Mouse (Mus musculus) hindbrain, embryonic 12.5 days (tissue): ENCODE data around the gene Ggcx. TPM values are rescaled to one million over a fixed set of nuclear protein-coding genes. Genes with fewer than 3 reads are reported as not detected.
"Not testable (repeated sequence)": the region's sequence is repeated elsewhere in the genome, so short reads cannot be mapped to it uniquely, and the experiment has no call there.

Source experiments
- ATAC-seq: fragments of 200-750 bp; cut with Nextera tagmentation; 2 replicates; pipeline ENCODE4 v1.8.0; 2017; ENCODE audit warnings: moderate TSS enrichment; ENCODE audit not compliant: low FRiP score
- H3K27ac ChIP-seq: fragments of 300-500 bp; sonication (generic); 2 replicates; pipeline ENCODE4 v1.5.1; 2016; ENCODE audit warnings: mild to moderate bottlenecking
- H3K27me3 ChIP-seq: fragments of 300-500 bp; sonication (generic); 2 replicates; pipeline ENCODE4 v1.6.1; 2016; ENCODE audit warnings: mild to moderate bottlenecking
- H3K36me3 ChIP-seq: fragments of 300-500 bp; sonication (generic); 2 replicates; pipeline ENCODE4 v1.6.1; 2016; ENCODE audit warnings: mild to moderate bottlenecking
- H3K4me1 ChIP-seq: fragments of 300-500 bp; sonication (generic); 2 replicates; pipeline ENCODE4 v1.6.1; 2016
- H3K4me2 ChIP-seq: fragments of 300-500 bp; sonication (generic); replicated peaks from 2 replicates; pipeline ENCODE4 v1.6.1; 2016; ENCODE audit warnings: mild to moderate bottlenecking
- H3K4me3 ChIP-seq: fragments of 300-500 bp; sonication (generic); 2 replicates; pipeline ENCODE4 v1.5.1; 2016; ENCODE audit warnings: mild to moderate bottlenecking
- H3K9ac ChIP-seq: fragments of 300-500 bp; sonication (generic); 2 replicates; pipeline ENCODE4 v1.6.1; 2016; ENCODE audit warnings: mild to moderate bottlenecking, moderate library complexity
- H3K9me3 ChIP-seq: fragments of 300-500 bp; sonication (generic); replicated peaks from 2 replicates; pipeline ENCODE4 v1.6.1; 2016; ENCODE audit warnings: mild to moderate bottlenecking
- WGBS: fragments of 180-500 bp; shearing (Covaris S2); methylation state at CpG from one replicate; pipeline ENCODE4 v1.1.7; 2016; 5-methylcytosine and 5-hydroxymethylcytosine counted together
- polyA plus RNA-seq: library from polyadenylated mRNA; unstranded; fragments of >200 nt; fragmentation: Nextera tagmentation; extraction: Ambion mirVana; gene quantifications from 2 replicates; pipeline ENCODE4 v1.2.1, GENCODE M21; 2016

Gene Ggcx
- polyA plus RNA-seq, 1 experiment from 2014 or later = 24.9 TPM

DNA sequence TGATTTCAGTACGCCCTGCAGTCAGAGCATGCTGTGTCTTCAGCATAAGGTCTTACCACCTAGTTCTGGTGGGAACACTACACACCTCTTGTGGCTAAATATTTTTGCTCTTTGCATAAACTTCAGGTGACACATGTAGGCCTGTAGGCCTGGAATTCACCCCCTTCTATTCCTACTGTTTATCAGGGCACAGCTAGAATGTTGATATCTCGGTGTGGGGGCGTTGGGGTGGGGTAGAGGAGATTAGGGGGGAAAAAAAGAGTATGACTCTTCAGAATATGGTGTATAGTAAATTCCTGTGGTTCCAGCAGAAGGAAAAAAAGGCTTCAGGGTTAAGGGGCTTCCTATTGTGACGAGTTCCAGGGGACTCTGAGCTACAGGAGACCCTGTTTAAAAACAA lies 42.5 kb downstream of the Ggcx start:
- Histone ChIP-seq H3K4me3 (no peak overlapping the region), H3K36me3 (no peaks in the 10 kb centered on the region), H3K4me1 (peaks cover 6% of the 10 kb centered on the region; the same call in 1 of the 2 replicates), H3K27ac (no peak overlapping the region), H3K9ac (no peak overlapping the region), H3K27me3 (no peaks in the 10 kb centered on the region), H3K4me2 (no peak overlapping the region), H3K9me3 (no peaks in the 10 kb centered on the region)
- no peak for ATAC-seq
- WGBS = 78% methylated on average over 4 of the region's 4 CpGs

DNA sequence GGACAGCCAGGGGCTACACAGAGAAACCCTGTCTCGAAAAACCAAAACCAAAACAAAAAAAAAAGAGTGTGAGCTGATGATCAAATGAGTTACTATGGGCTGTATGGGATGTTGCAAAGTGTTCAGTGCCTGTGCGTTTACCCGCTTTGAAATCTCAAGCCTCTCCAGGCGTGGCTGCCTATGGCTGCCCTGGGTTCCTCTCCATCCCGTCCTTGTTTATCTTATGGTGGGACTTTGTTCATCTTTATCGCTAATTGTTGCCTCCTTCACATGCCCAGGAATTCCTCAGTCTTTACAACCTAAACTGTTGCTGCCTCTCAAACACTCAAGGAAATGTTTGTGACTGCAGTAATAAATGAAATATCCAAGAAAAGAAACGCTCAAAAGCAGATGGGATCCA lies 44.3 kb downstream of the Ggcx start:
- H3K4me2 ChIP-seq = no peak overlapping the region
- H3K9me3 ChIP-seq = no peaks in the 10 kb centered on the region
- no peak overlapping the region for H3K27ac ChIP-seq
- 86% methylated on average over 7 of the region's 7 CpGs for WGBS
- no peaks in the 10 kb centered on the region for H3K36me3 ChIP-seq
- peaks cover 6% of the 10 kb centered on the region; the same call in 1 of the 2 replicates for H3K4me1 ChIP-seq
- no peak overlapping the region for H3K4me3 ChIP-seq
- no peak overlapping the region for H3K9ac ChIP-seq
- no peaks in the 10 kb centered on the region for H3K27me3 ChIP-seq
- ATAC-seq = no peak

DNA sequence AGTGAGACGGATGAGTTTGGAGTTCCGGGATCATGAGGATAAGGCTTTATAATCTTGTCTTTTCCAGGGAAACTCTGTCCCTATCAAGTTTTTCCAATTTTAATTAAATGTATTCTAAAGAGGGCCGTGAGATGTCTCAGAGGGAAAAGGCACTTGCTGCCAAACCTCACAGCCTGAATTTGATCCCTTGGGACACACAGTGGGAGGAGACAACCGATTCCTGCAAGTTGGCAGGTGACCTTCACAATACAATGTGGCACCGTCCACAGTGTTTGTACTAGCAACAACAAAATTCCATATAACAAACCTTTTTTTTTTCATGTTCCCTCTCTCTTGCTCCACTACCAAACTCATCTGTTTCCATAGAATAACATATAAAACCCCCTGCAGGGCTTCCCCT lies 44.8 kb downstream of the Ggcx start:
- H3K27ac ChIP-seq = no peak overlapping the region
- H3K4me2 ChIP-seq = no peak overlapping the region
- no peak for ATAC-seq
- no peaks in the 10 kb centered on the region for H3K36me3 ChIP-seq
- WGBS = 69% methylated on average over 5 of the region's 5 CpGs
- no peaks in the 10 kb centered on the region for H3K9me3 ChIP-seq
- no peaks in the 10 kb centered on the region for H3K27me3 ChIP-seq
- H3K9ac ChIP-seq = no peak overlapping the region
- H3K4me3 ChIP-seq = no peak overlapping the region
- peaks cover 6% of the 10 kb centered on the region; the same call in 1 of the 2 replicates for H3K4me1 ChIP-seq

DNA sequence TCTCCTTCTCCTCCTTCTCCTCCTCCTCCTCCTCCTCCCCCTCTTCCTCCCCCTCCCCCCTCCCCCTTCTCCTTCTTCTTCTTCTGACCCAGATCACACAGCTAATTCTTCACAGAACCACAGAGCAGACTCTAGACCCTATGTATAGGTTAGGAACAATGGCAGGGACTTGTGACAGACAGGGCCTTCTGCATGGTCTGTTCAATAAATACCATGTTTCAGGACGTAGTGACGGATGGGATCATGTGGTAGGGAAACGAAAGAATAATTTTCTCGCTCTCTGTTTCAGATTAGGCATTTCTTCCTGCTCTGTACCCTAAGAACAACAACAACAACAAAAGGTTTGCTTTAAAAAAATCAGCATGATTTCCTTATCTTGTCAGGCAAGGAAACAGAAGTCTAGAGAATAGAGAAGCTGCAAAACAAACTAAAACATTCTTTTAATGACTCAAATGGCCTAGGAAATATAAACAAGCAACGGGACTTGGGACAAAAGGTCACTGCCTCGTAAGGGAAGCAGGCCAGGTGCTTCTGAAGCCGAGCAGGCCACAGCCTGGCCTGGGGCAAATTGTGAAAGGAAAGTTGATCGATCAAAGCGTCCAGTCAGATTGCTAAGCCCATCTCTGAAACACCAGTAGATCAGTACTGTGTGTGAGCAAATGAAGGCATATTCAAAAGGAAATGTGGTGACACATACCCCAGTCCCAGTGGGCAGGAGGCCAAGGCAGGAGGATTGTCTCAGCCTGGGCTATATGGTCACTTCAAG lies 46.1 kb downstream of the Ggcx start:
- Histone ChIP-seq H3K27ac (no peak overlapping the region), H3K9me3 (no peaks in the 10 kb centered on the region), H3K36me3 (no peaks in the 10 kb centered on the region), H3K9ac (no peak overlapping the region), H3K4me1 (0 out of 2 replicates have a peak, but pooled peaks cover under 1% of the 10 kb centered on the region), H3K4me2 (no peak overlapping the region), H3K4me3 (no peak overlapping the region), H3K27me3 (no peaks in the 10 kb centered on the region)
- WGBS = 48% methylated on average over 9 of the region's 9 CpGs
- ATAC-seq = no peak

DNA sequence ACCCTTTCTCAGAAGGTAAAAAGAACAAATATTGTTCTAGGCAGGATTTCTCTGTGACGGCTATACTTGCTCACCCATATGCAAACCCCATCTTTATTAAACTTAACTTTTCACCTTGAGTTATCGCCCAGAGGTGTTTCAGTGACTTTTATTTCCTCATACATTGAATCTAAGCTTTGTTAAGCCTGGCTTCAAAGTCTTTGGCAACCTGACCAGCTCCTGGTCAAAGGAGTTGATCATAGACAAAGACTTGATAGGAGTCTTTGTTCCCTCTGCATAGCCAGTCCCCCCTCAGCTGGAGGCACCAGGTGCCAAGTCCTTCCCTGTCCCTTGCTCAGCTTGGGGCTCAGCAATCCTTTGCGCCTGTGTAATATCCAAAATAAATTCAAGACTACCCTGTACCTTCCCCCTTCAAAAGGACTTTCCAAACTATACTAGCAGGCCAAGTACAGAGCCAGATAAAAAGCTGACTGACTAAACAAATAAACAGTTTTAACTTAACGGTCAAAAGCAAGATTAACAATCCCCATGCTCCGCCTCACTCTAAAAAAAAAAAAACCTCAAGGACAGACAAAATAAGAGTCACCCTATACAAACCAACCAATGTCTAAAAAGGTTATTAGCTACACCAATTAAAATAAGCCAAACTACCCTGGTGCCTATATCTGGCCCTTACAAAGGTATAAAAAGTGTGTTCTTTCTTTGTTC lies 48.6 kb downstream of the Ggcx start:
- not testable (repeated sequence) for H3K27ac ChIP-seq, ATAC-seq, H3K4me1 ChIP-seq, H3K4me3 ChIP-seq, H3K9me3 ChIP-seq, H3K36me3 ChIP-seq, H3K9ac ChIP-seq, H3K27me3 ChIP-seq, H3K4me2 ChIP-seq
- 85% methylated on average over 5 of the region's 5 CpGs for WGBS

DNA sequence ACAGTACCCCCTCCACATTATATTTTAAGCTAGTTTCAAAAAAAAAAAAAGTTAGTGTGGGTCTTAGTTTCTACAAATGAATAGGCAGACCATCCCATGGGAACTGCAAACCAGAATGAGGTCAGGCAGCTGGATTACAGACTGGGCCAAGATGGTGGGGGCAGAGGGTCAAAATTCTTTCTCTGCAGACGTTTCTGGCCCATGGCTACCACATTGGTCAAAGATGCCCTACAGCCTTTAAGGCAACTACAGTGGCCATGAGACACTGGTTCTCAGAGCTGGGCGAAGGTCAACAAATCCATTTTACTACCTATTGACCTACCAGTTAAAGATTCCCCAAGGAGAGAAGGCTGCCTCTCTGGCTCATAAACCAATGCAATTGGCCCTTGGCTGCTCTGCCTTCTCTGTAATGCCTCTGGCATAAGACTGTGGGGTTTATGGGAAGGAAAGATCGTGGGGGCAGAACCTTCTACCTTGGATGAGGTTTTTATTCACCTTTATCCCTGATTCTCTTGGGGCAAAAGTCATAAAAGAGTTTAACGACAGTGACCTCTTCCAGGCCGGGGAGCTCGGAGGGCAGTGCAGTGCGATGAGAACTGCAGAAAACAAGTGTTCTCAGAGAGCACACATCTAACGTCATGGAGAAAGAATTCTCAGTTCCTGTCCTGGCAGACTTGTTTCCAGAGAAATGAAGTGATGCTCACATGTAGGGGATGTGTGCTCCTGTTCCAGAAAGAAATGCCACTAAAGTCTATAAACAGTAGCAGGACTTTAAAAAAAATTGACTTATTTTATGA lies 51.5 kb downstream of the Ggcx start:
- Histone ChIP-seq H3K27me3 (no peaks in the 10 kb centered on the region), H3K4me2 (no peak overlapping the region), H3K36me3 (no peaks in the 10 kb centered on the region), H3K4me1 (no peaks in the 10 kb centered on the region), H3K9ac (no peak overlapping the region), H3K4me3 (no peak overlapping the region), H3K27ac (no peak overlapping the region), H3K9me3 (no peaks in the 10 kb centered on the region)
- no peak for ATAC-seq
- 78% methylated on average over 8 of the region's 8 CpGs for WGBS

DNA sequence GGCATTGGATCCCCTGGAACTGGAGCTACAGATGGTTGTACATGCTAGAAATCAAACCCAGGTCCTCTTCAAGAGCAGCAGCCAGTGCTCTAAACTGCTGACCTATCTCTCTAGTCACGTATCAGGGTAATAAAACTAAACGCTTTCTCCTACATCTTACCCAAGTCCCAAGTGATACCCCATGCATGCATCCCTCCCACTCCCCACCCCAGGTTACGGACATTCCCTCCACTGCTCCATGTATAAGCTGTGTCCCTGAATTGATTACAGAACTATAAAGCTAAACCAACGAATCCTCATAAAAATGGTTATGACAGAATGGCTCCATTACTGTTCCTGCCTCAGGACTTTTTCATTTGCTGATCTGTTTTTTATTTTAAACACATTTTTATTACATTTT lies 52.1 kb downstream of the Ggcx start:
- WGBS = 89% methylated on average over 4 of the region's 4 CpGs
- no peak overlapping the region for H3K27ac ChIP-seq
- no peaks in the 10 kb centered on the region for H3K4me1 ChIP-seq
- no peak overlapping the region for H3K4me2 ChIP-seq
- H3K36me3 ChIP-seq = no peaks in the 10 kb centered on the region
- H3K4me3 ChIP-seq = no peak overlapping the region
- ATAC-seq = no peak
- no peak overlapping the region for H3K9ac ChIP-seq
- H3K9me3 ChIP-seq = no peaks in the 10 kb centered on the region
- H3K27me3 ChIP-seq = no peaks in the 10 kb centered on the region

DNA sequence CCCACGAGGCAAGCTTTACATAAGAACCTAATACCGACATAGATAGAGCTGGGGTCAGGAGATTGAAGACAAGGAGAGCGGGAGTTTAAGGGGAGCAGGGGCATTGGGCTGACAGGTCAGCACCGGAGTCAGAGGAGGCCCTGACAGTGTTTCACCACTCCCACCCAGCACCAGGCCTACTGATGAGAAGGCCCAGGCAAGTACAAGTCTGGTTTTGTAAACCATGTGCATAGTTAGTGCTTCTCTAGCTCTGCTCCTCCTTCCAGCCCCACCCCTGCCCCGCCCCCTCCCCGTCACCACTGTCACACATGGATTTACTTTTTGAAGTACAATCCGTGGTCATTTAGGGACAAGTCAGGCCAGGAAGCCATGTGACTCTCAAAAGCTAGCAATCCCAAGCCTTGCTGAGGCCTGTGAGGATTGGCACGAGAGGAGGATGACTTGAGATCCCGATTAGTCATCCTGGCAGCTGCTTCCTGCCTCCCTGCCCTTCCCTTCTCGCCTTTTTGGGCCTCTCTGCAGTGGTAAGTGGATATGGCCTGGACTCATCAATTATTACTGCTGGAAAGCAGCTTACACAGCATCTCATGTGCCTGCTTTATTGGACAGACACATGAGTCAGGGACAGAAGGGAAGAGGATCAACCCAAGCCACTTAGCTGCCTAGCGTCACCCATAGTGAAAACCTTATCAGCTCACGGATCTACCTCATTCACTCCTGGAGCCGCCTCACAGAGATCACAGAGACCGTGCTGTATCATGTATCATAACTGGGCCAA lies 59.3 kb downstream of the Ggcx start:
- Histone ChIP-seq H3K9ac (no peak overlapping the region), H3K4me3 (no peak overlapping the region), H3K27ac (no peak overlapping the region), H3K36me3 (no peaks in the 10 kb centered on the region), H3K27me3 (no peaks in the 10 kb centered on the region), H3K4me2 (no peak overlapping the region), H3K4me1 (no peaks in the 10 kb centered on the region), H3K9me3 (no peaks in the 10 kb centered on the region)
- no peak for ATAC-seq
- WGBS = 67% methylated on average over 14 of the region's 14 CpGs

DNA sequence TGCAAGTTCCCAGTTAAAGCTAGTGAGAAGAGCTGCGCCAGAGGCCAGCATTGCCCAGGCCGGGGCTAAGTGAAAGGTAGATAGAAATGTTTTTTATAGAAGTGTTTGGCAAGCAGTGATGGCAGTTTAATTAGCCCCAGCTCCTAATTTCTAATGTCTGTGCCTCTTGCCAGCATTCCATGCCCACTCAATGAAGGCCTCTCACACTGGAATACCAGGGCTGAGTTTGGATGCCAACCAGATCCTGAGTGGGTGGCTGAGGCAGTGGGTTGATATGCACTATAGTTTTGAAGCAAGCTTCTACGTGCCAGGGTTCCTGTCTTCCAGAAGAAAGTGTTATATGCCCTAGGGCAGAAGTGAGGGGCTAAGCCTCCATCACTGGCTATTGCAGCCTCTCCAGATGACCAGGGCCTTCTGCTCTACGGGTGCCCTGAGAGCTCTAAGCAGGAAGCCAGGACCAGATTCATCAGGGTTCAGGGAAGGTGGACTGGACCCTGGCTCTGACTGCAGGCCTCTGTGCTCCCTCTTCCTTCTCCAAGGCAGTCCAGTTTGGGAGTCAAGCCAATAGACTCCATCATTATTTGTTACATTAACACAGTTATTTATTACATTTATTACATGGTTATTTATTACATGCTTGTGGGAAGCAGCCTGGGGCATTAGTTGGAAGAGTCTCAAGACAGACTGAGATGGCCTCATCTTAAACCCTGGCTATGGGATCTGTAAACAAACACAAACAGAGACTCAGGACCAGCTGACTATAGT lies 61.3 kb downstream of the Ggcx start:
- H3K4me1 ChIP-seq = no peaks in the 10 kb centered on the region
- H3K36me3 ChIP-seq = no peaks in the 10 kb centered on the region
- ATAC-seq = no peak
- no peak overlapping the region for H3K27ac ChIP-seq
- H3K9me3 ChIP-seq = no peaks in the 10 kb centered on the region
- H3K4me2 ChIP-seq = no peak overlapping the region
- no peak overlapping the region for H3K4me3 ChIP-seq
- no peak overlapping the region for H3K9ac ChIP-seq
- no peaks in the 10 kb centered on the region for H3K27me3 ChIP-seq
- 83% methylated on average over 4 of the region's 4 CpGs for WGBS

DNA sequence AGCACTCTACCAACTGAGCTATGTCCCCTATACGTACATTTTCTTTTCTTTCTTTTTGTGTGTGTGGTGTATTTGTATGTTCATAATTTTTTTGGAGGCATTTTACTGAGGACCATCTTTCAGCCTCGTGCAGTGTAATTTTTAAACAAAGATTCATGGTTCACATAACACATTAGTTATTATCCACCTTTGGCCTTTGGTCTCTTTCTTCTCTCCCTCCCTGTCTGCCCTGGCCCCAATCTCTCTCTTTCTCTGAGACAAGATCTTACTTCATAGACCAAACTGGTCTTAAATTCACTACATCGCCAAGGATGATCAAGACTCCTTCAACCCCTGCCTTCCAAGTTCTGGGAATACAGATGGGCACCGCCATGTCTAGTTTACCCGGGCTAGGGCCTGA lies 62.7 kb downstream of the Ggcx start:
- Histone ChIP-seq H3K9ac (no peak overlapping the region), H3K27me3 (no peaks in the 10 kb centered on the region), H3K27ac (no peak overlapping the region), H3K4me1 (no peaks in the 10 kb centered on the region), H3K9me3 (no peaks in the 10 kb centered on the region), H3K4me2 (no peak overlapping the region), H3K36me3 (no peaks in the 10 kb centered on the region), H3K4me3 (no peak overlapping the region)
- 89% methylated on average over 5 of the region's 5 CpGs for WGBS
- ATAC-seq = no peak

DNA sequence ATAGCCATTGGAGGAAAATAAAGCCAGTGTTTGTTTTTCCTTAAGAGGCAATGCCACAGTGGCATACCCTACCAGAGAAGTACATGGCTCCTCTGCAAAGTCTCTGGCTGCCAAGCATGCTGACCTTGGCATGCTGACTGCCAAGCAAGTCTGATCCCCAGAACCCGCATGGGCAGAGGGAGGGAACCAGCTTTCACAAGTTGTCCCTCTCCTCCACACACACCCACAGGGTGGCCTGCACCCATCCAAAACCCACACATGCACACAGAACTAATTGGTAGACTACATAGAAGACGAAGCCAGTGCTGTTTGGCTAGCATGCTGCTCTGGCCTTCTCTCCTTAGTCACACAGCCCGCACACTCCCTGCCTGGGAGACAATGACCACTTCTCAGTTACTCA lies 63.5 kb downstream of the Ggcx start:
- no peak overlapping the region for H3K9ac ChIP-seq
- no peak overlapping the region for H3K4me3 ChIP-seq
- 88% methylated on average over 3 of the region's 3 CpGs for WGBS
- ATAC-seq = no peak
- H3K9me3 ChIP-seq = no peaks in the 10 kb centered on the region
- no peaks in the 10 kb centered on the region for H3K4me1 ChIP-seq
- no peak overlapping the region for H3K27ac ChIP-seq
- no peak overlapping the region for H3K4me2 ChIP-seq
- H3K27me3 ChIP-seq = no peaks in the 10 kb centered on the region
- H3K36me3 ChIP-seq = no peaks in the 10 kb centered on the region
